Mouse (Mus musculus): ENCODE measurements at regions not wholly inside any gene's neighbourhood (a gene's known extent, or its start where the extent isn't known, plus 50 kb on each side); places are given as distances from the start of the nearest gene placed in this dataset.

GRCm38 (mm10) chr1:186173472-186174014 is 56.4 kb upstream of the Lyplal1 start:
- H3K27ac ChIP-seq (ENCODE audit: insufficient read depth, low read length): no peak overlapping the region
- H3K4me1 ChIP-seq (ENCODE audit: control insufficient read depth, insufficient read depth, low read length): no peaks in the 10 kb centered on the region
- no peak overlapping the region for H3K4me3 ChIP-seq (ENCODE audit: insufficient read depth, low read length)
- no peak for TF ChIP-seq CTCF (IDR thresholded peaks at IDR 0.05; ENCODE audit: extremely low read depth, insufficient read depth, low read length)
- TF ChIP-seq POLR2A (IDR thresholded peaks at IDR 0.05; ENCODE audit: extremely low read depth, insufficient read depth, low read length): no peak

- H3K4me3 ChIP-seq (ENCODE audit: insufficient read depth, low read length): no peak overlapping the region
- H3K4me1 ChIP-seq (ENCODE audit: control insufficient read depth, insufficient read depth, low read length): no peaks in the 10 kb centered on the region
- H3K27ac ChIP-seq (ENCODE audit: insufficient read depth, low read length): no peak overlapping the region
- TF ChIP-seq POLR2A (IDR thresholded peaks at IDR 0.05; ENCODE audit: extremely low read depth, insufficient read depth, low read length): no peak
- TF ChIP-seq CTCF (IDR thresholded peaks at IDR 0.05; ENCODE audit: extremely low read depth, insufficient read depth, low read length): no peak
These were observed 54.6 kb upstream of the Lyplal1 start for GRCm38 (mm10) chr1:186171691-186172090.

Data from cortical plate, adult 2 months (tissue).